Mouse (Mus musculus) cerebral cortex, adult 2 months (tissue): ENCODE measurements around the gene Stam.

ENCODE experiments used
- WGBS: fragments of 180-500 bp; shearing (Covaris S2); methylation state at CpG from one replicate; pipeline ENCODE4 v1.1.7; 2018; 5-methylcytosine and 5-hydroxymethylcytosine counted together

Stam gene

DNA sequence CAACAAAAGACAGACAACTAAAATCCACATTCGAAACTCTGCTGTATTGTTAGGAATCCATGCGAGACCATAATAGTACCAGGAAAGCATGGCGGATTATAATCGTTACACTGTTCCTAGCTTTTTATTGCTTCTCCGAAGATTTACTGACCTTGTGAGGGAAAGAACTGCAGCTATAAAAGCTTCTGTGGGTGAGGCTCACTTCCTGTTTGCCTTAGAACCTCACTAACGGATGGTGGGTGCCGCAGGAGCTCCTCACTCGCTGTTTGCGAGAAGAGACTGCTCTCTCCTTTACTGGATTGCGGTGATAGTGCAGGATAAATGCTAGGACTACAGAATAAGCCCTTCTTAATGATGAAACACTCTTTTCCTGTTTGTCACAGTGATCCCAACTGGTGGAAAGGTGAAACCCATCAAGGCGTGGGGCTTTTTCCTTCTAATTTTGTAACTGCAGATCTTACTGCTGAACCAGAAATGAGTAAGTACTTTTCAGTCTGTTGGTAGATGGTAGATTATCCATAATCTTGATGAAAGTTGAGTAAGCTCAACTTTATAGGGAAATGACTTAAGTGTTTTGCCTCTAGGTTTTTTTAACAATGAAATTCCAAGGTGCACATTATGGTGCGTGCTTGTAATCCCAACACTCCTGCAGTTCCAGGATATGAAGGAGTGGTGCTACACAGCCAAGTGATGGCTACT, 56.9 kb downstream of the Stam start:
- 68% methylated on average over 12 of the region's 12 CpGs for WGBS

- WGBS = 62% methylated on average over 4 of the region's 4 CpGs
Observed at GRCm38 (mm10) chr2:14132468-14133326, 58.8 kb downstream of the Stam start.

- WGBS = 55% methylated on average over 3 of the region's 3 CpGs
Observed at GRCm38 (mm10) chr2:14136906-14137305, 63.0 kb downstream of the Stam start.

DNA sequence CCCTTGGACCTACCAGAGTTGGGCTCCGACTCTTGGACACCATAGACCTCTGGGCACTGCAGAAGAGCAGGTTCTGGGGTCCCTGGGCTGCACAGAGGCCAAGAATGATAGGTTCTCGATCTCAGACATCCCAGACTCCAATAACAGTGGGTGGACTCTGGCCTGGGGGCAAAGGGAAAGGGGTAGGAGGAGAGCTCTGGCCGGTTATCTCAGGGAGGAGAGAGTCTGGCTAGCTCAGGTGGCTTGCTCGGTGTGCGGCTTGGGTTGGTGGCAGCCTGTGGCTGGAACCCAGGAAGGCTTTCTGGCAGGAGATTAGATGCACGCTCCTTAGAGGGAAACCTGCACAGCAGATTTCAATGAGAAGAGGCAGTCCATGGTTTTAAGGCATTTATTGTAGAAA, 65.7 kb downstream of the Stam start:
- 83% methylated on average over 6 of the region's 6 CpGs for WGBS

DNA sequence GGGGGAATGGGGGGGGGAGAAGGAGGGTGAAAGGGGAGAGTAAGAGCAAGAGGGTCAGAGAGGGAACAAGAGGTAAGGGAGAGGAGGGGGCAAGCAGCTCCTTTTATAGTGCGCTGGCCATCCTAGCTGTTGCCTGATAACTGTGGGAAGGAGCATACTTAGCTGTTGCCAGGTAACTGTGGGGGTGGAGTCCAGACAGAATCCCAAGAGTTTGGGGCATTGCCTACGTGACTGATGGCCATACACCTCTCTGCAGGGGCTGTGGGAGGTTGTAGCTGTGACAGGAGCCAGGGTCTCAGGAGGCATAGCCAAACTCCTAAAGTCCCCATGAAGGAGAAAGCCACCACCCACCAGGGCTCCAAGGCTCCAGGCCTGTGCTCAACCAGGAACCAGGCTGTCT, 66.1 kb downstream of the Stam start:
- WGBS = 80% methylated on average over 2 of the region's 2 CpGs

DNA sequence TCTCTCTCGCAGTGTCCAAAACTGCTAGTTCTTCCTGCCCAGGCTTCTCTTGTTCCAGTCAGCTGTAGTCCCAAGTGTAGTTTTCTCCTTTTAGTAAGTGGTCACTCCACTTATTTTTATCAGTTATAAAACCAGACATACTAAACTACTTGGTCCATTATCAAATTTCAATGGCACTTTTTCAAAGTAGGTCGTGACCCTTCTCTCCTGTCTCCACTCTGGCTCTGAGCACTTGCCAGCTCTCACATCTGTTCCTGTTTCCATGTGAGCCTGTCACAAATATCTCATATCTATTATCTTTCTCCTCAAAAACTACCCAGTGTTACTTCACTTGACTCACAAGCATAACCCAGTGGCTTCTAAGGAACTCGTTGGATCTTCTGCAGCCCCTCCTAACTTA, 71.4 kb downstream of the Stam start:
- 70% methylated on average over 3 of the region's 3 CpGs for WGBS

GRCm38 (mm10) chr2:14146913-14147312, 73.0 kb downstream of the Stam start:
- WGBS = 69% methylated on average over 2 of the region's 2 CpGs

DNA sequence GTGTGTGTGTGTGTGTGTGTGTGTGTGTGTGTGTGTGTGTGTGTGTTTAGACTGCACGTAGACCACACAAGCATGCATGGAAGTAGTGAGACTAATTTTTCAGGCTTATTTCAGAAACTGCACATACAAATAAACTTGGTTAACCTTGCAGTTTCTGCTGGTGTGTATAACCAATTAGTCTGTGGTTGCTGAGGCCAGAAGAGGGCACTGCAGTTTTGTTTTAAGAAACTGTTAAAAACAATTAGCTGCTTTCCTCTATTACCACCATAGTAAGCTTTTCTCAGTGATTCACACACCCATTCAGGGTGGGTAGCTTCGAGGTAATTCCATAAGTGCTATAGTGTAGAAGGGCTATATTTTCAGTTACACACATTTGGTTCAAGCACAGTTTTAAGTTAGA, 76.9 kb downstream of the Stam start:
- WGBS = 92% methylated on average over 2 of the region's 2 CpGs

DNA sequence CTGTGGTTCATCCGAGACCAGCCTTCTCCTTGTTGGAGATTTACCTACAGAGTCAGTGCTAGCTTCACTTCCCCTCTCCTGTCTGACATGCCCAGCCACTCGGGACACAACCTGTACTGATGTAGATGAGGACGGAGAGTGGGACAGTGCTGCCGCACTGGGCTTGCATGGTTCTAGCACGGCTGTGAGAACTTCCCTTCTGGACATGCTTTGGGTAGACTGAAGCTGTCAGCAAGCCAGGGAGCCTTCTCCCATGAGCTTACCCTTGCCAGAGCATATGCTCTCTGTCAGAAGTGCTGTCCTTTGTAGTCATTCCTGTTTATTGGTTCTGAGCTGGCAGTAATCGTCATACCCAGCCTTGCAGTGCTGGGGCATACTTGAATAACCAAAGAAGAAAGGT, 78.0 kb downstream of the Stam start:
- WGBS = 80% methylated on average over 6 of the region's 6 CpGs

DNA sequence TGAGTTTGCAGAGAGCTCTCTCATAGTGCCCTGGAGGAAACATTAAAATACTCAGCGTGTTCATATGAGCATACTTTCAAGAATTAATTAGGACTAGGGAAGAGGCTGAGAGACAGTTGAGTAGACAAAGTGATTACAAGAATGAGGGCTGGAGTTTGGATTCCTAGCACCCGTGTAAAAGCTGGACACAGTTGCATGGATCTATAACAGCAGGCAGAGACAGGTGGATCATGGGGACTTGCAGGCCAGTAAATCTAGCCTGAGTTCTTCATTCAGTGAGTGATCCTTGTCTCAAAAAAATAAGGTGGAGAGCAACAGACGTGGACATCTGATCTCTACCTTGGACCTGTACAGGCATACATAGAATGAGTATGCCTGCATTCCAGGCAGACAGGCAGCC, 85.1 kb downstream of the Stam start:
- 91% methylated on average over 3 of the region's 3 CpGs for WGBS

GRCm38 (mm10) chr2:14159756-14160155, 85.9 kb downstream of the Stam start:
- 58% methylated on average over 2 of the region's 2 CpGs for WGBS

DNA sequence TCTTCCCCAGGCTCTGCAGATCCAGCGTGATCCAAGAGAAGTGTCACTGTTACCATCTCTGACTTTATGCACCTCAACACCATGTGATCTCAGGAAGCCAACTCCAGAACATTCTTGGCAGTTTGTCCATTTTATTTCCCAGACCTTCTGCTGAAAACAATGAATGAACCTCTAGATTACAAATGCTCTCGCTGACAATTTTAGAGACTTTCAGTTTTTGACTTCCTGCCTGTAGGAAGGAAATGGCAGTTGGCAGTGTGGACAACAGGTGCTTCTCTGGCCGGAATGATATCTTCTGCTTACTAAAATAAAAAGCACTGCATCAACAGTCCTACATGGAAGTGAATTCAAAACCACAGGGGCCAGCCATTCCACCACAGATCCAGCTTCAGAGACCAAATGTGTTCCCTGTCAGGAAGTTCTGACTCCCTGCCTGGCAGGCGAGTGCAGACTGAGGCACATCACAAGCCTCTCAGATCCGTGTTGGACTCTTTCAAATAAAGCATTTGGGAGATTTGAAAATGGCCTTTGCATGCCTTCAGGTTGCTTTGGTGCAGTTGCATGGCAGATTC, 90.6 kb downstream of the Stam start:
- WGBS = 62% methylated on average over 5 of the region's 5 CpGs

DNA sequence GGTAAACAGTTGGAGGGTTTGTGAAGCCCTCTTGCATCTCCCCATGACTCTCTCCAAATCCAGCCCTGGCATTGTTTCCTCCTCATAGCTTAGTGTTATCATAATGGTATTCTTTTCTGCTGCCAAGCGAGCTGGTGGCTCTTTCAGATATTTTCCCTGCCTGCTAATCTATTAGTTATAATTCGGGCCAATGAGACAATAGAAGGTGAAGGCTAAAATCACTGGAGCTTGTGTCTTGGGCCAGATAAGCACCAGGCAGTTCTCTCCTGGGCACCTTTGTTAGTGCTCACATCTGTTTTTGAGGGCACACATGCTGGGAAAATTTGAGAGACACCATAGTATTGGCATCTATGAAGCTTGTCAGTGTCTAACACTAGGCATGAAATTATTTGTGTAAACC, 91.2 kb downstream of the Stam start:
- 80% methylated on average over 2 of the region's 2 CpGs for WGBS

DNA sequence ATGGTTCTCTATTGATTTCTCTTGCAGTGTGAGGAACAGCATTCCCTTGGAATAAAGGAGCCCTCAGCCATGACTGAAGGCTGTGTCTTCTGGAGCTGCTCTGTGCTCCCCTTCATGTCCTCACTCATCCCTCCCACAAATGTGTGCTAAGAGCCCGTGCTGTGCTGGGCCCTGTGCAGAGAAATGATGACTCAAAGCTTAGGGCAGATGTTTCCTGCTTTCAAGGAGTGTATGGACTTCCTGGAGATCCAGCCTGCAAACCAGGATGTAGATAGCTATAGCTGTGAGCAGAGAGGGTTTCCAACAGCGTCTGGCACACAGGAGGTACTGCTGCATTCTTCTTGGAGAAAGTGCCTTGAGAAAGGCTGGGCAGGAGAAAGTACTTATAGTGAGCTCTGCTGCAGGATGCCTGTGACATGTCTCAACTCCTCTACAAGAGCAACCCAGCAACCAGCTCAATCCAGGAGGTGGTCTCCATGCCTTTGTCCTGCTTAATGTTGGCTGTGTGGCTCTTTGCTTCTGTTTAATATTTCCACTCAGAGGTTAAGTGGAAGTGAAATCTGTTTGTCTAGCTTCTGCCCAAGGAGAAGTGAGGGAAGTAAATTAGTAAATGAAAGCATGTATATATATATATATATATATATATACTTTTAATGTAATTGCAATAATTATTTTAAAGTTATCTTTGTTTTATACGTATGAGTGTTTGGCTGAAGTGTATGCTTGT, 91.9 kb downstream of the Stam start:
- WGBS = 45% methylated on average over 3 of the region's 3 CpGs

GRCm38 (mm10) chr2:14174334-14174733, 100.4 kb downstream of the Stam start, which contains the start of gene Tmem236:
Gene Tmem236 (plus strand): TSS chr2:14174523.
- WGBS = 69% methylated on average over 3 of the region's 3 CpGs

DNA sequence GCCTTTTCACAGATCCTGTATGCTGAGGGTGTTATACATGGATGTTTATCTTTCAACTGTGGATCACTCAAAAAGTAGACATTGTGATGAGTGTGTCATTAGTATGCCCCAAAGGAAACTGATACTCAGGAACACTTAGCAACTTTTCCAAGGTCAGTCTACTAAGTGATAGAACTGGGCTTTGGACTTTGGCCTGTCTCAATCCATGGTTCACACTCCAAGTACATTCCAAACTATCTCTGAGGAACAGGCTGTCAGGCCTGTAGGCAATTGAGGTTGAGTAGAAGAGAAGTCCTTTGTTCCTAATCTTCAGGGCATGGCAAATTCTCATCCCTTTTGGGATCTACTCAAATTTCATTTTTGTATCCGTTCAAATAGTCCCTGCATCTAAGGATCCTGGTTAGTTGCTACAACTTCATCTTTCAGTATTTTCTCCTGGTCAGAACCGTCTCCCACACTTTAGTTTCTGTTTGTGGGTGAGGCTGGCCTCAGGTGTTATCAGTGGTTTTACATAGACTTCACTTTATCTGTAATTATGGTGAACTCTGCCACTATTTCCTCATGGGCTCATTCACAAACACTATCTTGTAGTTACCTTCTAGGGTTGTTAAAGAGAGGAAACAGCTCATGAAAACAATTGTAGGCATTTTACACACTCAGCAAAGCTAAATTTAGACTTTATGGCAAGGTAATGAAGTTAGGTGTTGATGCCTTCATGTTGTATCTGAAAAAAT, 102.7 kb downstream of the Stam start:
- 85% methylated on average over 2 of the region's 2 CpGs for WGBS

- 80% methylated on average over 4 of the region's 4 CpGs for WGBS
Observed at GRCm38 (mm10) chr2:14190684-14191083, 116.8 kb downstream of the Stam start.

DNA sequence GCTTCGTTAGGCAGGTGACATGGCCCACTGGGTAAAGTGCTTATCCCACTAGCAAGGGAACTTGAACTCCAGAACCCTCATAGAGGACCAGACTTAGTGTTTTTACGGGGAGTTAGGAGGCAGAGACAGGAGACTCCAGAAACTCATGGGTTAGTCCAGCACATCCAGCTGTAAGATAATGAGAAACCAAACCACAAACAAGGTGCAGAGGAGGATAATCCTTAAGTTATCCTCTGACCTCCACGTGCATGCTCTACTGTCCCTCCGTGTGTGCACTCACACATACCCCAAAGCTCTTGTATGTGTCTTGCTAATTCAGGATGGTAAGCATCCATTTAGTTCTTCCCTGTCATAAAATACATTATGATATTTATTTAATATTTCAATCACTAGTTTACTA, 117.7 kb downstream of the Stam start:
- WGBS = 88% methylated on average over 4 of the region's 4 CpGs

DNA sequence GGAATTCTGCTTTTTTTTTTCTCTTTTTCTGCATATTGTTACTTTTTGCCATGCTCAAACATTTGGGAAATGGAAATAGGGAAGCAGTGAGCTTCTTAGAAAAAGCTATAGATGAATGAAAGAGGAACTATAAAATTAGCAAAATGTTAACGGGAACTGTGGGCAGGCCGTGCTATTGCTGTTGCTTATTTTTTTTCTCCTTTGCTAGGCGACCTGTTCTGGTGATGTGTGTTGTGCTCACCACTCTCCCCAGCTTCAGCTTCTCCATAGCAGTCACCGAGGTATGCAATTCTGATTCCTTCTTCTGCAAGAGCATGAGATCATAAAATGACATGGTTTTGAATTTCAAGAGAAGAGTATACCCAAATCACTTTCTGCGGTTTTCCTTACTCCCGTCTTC, 118.1 kb downstream of the Stam start:
- WGBS = 73% methylated on average over 6 of the region's 6 CpGs

DNA sequence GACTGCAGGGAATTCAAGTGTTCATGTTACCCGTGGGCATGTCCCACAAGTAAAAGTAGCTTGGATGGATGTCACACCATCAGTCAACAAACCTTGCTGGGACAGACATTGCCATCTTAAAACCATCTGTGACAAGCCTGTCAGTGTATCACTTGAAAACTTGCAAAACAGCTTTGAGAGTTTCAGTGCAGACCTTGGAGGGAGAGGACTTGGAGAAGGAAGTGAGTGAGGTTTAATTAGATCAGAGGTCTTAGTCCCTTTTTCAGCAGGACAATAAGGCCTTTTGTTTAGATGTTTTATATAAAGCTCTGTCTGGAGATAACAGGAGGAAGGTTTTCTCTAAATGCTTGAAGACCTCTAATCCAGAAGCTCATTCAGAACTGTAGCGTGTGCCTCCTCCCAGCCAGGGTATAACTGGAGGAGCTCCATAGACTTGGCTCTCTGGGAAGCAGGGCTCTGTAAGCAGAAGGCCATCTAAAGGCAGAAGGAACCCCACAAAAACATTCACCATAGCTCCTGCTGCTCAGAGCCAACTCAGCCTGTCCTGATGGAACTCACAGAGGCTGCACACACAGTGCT, 124.5 kb downstream of the Stam start:
- 38% methylated on average over 1 of the region's 2 CpGs for WGBS
